Mouse (Mus musculus) heart, embryonic 15.5 days (tissue): Measurements from ENCODE around the gene Adamts17. TPM values are rescaled to one million over a fixed set of nuclear protein-coding genes. Genes with fewer than 3 reads are reported as not detected.

Source experiments
- ATAC-seq: fragments of 200-750 bp; cut with Nextera tagmentation; replicated peaks from 2 replicates; pipeline ENCODE4 v1.8.0; 2017; ENCODE audit warnings: low read depth, moderate TSS enrichment; ENCODE audit not compliant: insufficient number of reproducible peaks, insufficient read depth, low FRiP score
- H3K27ac ChIP-seq: fragments of 300-500 bp; sonication (generic); 2 replicates; pipeline ENCODE4 v1.5.1; 2015; ENCODE audit warnings: mild to moderate bottlenecking, inconsistent platforms
- H3K27me3 ChIP-seq: fragments of 300-500 bp; sonication (generic); 2 replicates; pipeline ENCODE4 v1.6.1; 2015; ENCODE audit warnings: inconsistent platforms
- H3K36me3 ChIP-seq: fragments of 300-500 bp; sonication (generic); 2 replicates; pipeline ENCODE4 v1.6.1; 2015; ENCODE audit warnings: mild to moderate bottlenecking, inconsistent platforms
- H3K4me1 ChIP-seq: fragments of 300-500 bp; sonication (generic); replicated peaks from 2 replicates; pipeline ENCODE4 v1.6.1; 2015; ENCODE audit warnings: inconsistent platforms
- H3K4me2 ChIP-seq: fragments of 300-500 bp; sonication (generic); 2 replicates; pipeline ENCODE4 v1.6.1; 2015; ENCODE audit warnings: inconsistent platforms, mild to moderate bottlenecking, moderate library complexity
- H3K4me3 ChIP-seq: fragments of 300-500 bp; sonication (generic); 2 replicates; pipeline ENCODE4 v1.5.1; 2015; ENCODE audit warnings: mild to moderate bottlenecking, inconsistent platforms
- H3K9ac ChIP-seq: fragments of 300-500 bp; sonication (generic); 2 replicates; pipeline ENCODE4 v1.6.1; 2015; ENCODE audit warnings: mild to moderate bottlenecking, inconsistent platforms
- H3K9me3 ChIP-seq: fragments of 300-500 bp; sonication (generic); replicated peaks from 2 replicates; pipeline ENCODE4 v1.6.1; 2016; ENCODE audit warnings: inconsistent platforms
- WGBS: fragments of 180-500 bp; shearing (Covaris S2); methylation state at CpG from one replicate; pipeline ENCODE4 v1.1.7; 2015; ENCODE audit warnings: mixed read lengths; 5-methylcytosine and 5-hydroxymethylcytosine counted together
- polyA plus RNA-seq: library from polyadenylated mRNA; unstranded; fragments of >200 nt; fragmentation: Nextera tagmentation; extraction: Ambion mirVana; gene quantifications from 2 replicates; pipeline ENCODE4 v1.2.1, GENCODE M21; 2015

The Adamts17 gene
- polyA plus RNA-seq, 1 experiment from 2014 or later: 5.1 TPM

DNA sequence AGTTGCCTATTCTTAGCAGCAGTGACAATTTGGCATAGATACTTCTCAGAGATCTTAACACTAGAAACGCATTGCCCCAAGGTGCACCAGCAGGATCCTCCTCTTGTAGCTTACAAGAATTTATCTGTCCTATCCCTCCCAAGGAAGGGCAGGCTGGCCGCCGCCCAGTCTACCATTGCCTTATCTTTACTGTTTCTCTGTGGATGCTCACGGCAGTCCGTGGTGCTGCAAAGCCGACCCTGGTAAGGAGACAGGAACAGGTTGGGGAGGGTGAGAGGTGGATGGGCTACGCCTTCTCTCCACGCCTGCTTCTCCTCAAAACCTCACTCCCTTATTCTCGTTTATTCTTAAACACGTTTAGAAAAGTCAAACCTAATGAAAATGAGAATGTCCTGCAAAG, 195.7 kb downstream of the Adamts17 start:
- H3K4me2 ChIP-seq: no peak overlapping the region
- no peak overlapping the region for H3K9ac ChIP-seq
- H3K4me3 ChIP-seq: no peak overlapping the region
- no peak overlapping the region for H3K27ac ChIP-seq
- no peaks in the 10 kb centered on the region for H3K27me3 ChIP-seq
- H3K36me3 ChIP-seq: no peaks in the 10 kb centered on the region
- 76% methylated on average over 10 of the region's 10 CpGs for WGBS
- H3K9me3 ChIP-seq: no peaks in the 10 kb centered on the region
- ATAC-seq: no peak
- H3K4me1 ChIP-seq: peaks cover 59% of the 10 kb centered on the region

DNA sequence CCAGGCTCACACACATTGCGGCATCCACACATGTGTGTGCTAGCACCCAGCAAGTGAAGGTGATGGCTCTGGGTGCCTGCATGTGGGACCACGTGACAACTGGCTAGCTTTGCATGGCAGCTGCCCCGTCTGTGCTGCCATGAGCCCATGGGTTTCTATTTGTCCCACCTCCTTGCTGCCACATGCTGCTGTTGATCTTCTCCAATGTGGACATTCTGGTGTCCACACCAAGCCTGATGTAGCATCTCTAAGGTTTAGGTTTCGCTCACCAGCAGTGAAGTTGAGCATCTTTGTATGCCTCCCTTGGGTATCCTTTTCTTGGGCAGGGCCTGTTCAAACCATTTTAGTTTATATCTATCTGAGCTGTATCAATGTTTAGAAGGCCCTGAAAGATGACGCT, 196.1 kb downstream of the Adamts17 start:
- Histone ChIP-seq H3K9ac (no peak overlapping the region), H3K36me3 (no peaks in the 10 kb centered on the region)
- 90% methylated on average over 5 of the region's 5 CpGs for WGBS

DNA sequence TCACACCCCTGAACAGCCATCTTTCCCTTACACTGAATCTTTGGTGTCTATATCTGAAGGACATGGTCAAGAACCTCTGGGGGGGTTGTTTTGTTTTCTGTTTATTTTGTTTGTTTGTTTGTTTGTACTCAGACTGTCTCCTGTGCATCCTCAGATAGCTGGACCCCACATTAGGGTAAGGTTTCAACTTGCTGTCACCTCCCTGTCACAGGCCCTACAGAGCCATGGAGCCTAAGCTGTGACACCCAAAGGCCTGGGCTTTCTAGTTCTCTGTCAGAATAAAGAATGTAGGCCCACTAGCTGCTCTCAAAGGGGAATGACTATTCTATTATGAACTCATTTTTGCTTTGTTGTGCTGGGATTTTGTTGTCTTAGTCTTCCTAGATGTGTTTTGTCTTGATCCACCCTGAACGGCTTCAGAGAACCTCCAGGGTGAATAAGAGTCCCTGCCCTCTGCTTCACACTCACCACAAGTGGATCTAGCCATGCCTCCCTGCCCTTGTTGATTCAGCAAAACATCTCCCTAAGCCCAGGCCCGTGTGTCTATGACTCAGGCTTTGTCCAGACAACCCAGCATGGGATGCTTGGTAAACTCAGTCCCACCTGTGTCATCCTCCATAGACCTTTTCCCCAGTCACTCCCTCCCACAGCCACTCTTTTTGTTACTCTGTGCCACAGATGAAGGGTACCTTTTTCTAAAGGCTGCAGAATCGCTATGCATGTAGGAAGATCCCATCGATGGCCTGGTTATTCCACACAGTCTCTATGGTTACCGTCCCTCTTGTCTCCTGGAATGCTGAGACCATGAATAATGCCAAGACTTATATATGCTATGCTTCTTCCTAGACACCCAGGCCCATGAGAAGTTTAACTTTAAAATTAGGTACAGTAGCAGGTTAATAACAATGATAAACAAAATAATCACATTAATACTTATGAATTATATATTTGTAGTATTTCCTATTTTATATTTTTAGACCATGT, 197.3 kb downstream of the Adamts17 start:
- Histone ChIP-seq H3K27ac (no peak overlapping the region), H3K27me3 (no peaks in the 10 kb centered on the region), H3K4me1 (peaks cover 53% of the 10 kb centered on the region), H3K4me3 (no peak overlapping the region), H3K36me3 (no peaks in the 10 kb centered on the region), H3K9ac (no peak overlapping the region), H3K9me3 (no peaks in the 10 kb centered on the region), H3K4me2 (no peak overlapping the region)
- no peak for ATAC-seq
- WGBS: 84% methylated on average over 5 of the region's 5 CpGs

More for the DNA sequence above, 196.1 kb downstream of the Adamts17 start:
- no peaks in the 10 kb centered on the region for H3K27me3 ChIP-seq
- ATAC-seq: no peak
- no peak overlapping the region for H3K4me3 ChIP-seq
- no peaks in the 10 kb centered on the region for H3K9me3 ChIP-seq
- H3K4me1 ChIP-seq: peaks cover 57% of the 10 kb centered on the region
- no peak overlapping the region for H3K4me2 ChIP-seq
- H3K27ac ChIP-seq: no peak overlapping the region

DNA sequence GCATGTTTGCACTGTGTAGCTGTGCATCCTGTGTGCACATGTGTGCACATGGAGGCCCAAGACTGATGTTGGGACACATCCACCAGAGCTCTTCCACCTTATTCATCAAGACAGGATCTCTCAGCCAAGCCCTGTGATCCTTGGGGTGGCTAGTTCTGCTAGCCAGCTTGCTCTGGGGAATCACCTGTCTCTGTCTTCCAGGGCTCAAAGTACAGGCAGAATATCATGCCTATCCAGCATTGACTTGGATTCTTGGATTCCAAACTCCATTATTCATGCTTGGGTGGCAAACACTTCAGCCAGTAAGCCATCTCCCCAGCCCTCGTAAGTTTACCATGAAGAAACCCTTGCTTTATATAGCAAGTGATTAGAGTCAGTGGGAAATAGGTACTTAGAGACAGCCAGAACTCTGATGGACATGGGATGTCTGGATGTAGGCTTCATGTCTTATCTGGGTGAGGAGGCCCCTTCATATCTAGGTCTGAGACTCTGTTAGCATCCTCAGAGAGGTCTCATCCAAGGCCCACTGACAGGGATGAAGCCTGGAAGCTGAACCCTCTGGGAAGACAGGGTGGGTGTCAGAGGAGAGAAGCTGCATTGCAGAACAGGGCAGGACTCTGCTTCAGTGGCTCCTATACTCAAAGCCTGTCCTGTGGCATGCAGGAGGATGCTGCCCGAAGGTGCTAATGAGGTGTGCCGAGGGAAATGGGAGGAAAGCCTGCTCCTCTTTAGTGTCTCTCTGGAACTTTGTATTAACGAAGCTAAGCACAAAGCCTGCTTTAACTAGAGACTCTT, 198.4 kb downstream of the Adamts17 start:
- Histone ChIP-seq H3K4me2 (no peak overlapping the region), H3K27ac (no peak overlapping the region), H3K9ac (no peak overlapping the region), H3K27me3 (no peaks in the 10 kb centered on the region), H3K4me1 (peaks cover 44% of the 10 kb centered on the region), H3K9me3 (no peaks in the 10 kb centered on the region), H3K36me3 (no peaks in the 10 kb centered on the region), H3K4me3 (no peak overlapping the region)
- ATAC-seq: no peak
- 83% methylated on average over 4 of the region's 4 CpGs for WGBS

DNA sequence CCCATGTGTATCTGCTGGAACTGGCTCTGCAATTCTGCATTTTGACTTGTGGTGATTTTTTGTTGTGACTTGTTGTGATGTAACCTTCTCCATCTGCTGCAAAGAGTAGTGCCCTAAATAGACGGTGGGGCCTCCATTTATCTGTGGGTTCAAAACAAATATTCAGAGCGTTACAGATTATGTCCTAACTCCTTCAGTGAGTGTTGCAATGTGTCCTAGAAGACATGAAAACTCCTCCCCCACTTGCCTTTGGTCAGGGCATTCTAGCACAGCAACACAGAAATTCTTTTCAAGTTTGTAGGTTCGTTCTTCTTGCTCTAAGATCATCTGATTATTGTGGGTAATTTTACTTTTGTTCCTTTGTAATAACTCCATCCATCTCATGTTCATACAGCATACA, 199.6 kb downstream of the Adamts17 start:
- Histone ChIP-seq H3K9ac (no peak overlapping the region), H3K4me2 (no peak overlapping the region), H3K9me3 (no peaks in the 10 kb centered on the region), H3K27me3 (no peaks in the 10 kb centered on the region), H3K4me1 (peaks cover 38% of the 10 kb centered on the region), H3K27ac (no peak overlapping the region; the same call in 1 of the 2 replicates), H3K4me3 (no peak overlapping the region), H3K36me3 (no peaks in the 10 kb centered on the region)
- WGBS: 36% methylated on average over 3 of the region's 3 CpGs
- ATAC-seq: no peak

DNA sequence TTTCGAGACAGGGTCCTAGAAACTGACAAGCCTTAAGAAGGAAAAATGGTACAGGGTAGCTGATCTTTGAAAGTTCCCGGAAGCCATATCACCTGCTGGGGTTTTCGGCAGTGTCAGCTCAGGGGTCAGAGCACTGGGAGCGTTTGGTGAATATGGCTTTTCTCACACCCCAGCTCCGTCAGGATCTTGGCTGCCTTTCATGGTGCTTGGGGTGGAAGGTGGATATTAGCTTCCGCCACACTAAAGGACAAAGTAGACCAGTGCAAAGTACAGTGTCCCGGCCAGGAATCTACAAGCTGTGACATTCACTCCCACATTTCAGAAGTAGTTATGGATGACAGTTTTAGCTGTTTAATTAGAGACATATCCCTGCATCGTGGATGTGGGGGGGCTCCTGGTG, 200.3 kb downstream of the Adamts17 start:
- peak overlapping the region; percentile 45 for H3K27ac ChIP-seq
- H3K4me2 ChIP-seq: peak overlapping the region; percentile 18; the same call in 1 of the 2 replicates

DNA sequence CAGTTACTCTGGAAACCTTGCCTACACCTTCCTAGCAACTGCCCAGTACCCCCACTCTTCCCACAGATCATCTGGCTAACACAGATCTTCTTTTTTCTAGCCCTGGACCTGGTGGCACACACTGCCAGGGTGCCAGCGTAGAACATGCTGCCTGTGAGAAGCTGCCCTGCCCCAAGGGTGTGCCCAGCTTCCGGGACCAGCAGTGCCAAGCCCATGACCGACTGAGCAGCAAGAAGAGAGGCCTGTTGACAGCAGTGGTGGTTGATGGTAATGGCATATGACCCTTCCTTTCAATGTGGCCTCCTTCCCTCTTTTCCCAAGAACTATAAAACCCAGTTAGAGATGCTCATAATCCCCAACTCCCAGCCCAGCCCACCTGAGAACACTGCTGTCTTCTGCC, 202.2 kb downstream of the Adamts17 start:
- 0 out of 2 replicates have a peak overlapping the region, but pooled peaks have one; percentile 15 for H3K27ac ChIP-seq
- no peaks in the 10 kb centered on the region for H3K9me3 ChIP-seq
- no peaks in the 10 kb centered on the region for H3K36me3 ChIP-seq
- no peak for ATAC-seq
- 92% methylated on average over 3 of the region's 3 CpGs for WGBS
- peaks cover 48% of the 10 kb centered on the region for H3K4me1 ChIP-seq
- H3K9ac ChIP-seq: no peak overlapping the region
- H3K27me3 ChIP-seq: no peaks in the 10 kb centered on the region
- H3K4me2 ChIP-seq: peak overlapping the region; percentile 54
- H3K4me3 ChIP-seq: peak overlapping the region; percentile 17

More for the DNA sequence above, 200.3 kb downstream of the Adamts17 start:
- Histone ChIP-seq H3K9ac (peak overlapping the region; percentile 14; the same call in 1 of the 2 replicates), H3K4me1 (peaks cover 43% of the 10 kb centered on the region), H3K4me3 (no peak overlapping the region), H3K27me3 (no peaks in the 10 kb centered on the region), H3K9me3 (no peaks in the 10 kb centered on the region), H3K36me3 (no peaks in the 10 kb centered on the region)
- WGBS: 38% methylated on average over 8 of the region's 8 CpGs
- ATAC-seq: no peak

DNA sequence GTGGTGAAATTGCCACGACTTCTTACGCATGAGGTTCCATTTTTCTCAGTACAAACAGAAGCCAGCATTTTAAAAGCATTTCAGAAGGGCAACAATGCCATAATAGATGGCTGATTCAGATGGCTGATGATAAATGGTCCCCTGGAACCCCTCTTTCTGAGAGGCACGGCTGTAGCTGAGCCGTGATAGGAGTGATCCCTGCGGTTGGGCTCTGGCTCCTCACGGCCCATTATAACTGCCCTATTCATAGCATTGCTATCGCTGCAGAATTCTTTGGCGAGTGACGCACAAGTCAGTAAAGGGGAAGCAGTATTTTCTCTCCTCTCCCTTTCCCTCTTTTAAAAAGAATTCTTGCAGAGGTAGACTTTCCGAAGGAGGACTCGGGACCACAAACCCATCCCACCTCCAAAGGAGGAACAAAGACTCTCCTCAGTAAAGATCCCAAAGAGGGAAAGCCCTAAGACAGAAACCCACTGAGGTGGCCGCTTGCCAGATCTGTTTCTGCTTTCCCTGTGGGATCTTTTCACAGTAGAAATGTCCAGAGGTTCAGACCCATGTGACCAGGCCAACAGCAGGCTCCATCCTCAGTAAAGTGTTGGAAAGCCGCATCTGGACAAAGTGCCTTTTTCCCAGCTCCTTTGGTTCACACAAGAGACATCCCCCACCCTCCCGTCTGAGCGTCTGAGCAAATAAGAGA, 204.7 kb downstream of the Adamts17 start:
- Histone ChIP-seq H3K27ac (peak overlapping the region; percentile 97), H3K9me3 (no peaks in the 10 kb centered on the region), H3K4me2 (peak overlapping the region; percentile 54), H3K36me3 (no peaks in the 10 kb centered on the region), H3K9ac (0 out of 2 replicates have a peak overlapping the region, but pooled peaks have one; percentile 46), H3K4me1 (peaks cover 35% of the 10 kb centered on the region), H3K4me3 (peak overlapping the region; percentile 37), H3K27me3 (no peaks in the 10 kb centered on the region)
- peak; percentile 85 for ATAC-seq
- WGBS: 41% methylated on average over 15 of the region's 15 CpGs

DNA sequence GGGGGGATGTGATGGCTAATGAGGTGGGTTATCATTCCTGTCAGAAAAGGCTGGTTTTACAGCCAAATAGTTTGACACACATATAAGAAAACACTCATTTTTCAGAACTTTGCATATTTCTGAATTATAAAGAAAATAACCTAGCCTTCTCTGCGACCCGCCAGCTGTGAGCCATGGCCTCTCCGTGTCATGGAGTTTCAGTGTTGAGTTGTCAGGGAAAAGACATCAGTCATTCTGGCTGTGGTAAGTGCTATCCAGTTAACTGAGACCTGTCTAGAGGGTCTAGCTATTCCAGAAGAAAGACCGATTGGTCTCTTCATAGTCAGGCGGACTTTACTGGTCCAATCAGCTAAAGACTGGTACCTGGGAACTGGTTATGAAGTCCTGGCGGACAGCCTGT, 205.7 kb downstream of the Adamts17 start:
- no peak overlapping the region for H3K4me2 ChIP-seq
- H3K27me3 ChIP-seq: no peaks in the 10 kb centered on the region
- H3K4me3 ChIP-seq: no peak overlapping the region
- H3K9me3 ChIP-seq: no peaks in the 10 kb centered on the region
- H3K36me3 ChIP-seq: no peaks in the 10 kb centered on the region
- no peak overlapping the region for H3K9ac ChIP-seq
- peaks cover 30% of the 10 kb centered on the region for H3K4me1 ChIP-seq
- H3K27ac ChIP-seq: peak overlapping the region; percentile 97
- ATAC-seq: no peak
- 91% methylated on average over 6 of the region's 6 CpGs for WGBS

DNA sequence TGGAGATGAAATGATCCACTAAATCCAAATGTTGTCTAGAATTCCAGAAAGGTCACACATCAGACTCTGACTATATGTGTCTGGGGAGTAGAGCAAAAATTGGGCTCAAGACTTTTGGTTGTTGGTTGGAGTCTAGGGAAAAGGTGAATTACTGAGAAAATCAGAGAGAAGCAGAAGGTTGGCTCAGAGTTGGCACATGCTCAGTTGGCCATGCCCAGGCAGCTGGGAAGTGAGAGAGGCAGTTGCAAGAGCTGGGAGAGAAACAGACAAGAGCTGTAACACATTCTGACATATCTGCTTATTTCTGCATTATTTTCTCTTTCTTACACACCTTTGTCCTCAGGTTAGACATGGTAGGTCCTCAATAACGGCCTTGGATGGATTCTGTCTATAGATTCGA, 209.7 kb downstream of the Adamts17 start:
- Histone ChIP-seq H3K27ac (no peak overlapping the region), H3K4me2 (no peak overlapping the region), H3K27me3 (no peaks in the 10 kb centered on the region), H3K4me1 (peaks cover 34% of the 10 kb centered on the region), H3K9ac (no peak overlapping the region), H3K4me3 (no peak overlapping the region), H3K9me3 (no peaks in the 10 kb centered on the region), H3K36me3 (no peaks in the 10 kb centered on the region)
- WGBS: 92% methylated on average over 2 of the region's 2 CpGs
- no peak for ATAC-seq

DNA sequence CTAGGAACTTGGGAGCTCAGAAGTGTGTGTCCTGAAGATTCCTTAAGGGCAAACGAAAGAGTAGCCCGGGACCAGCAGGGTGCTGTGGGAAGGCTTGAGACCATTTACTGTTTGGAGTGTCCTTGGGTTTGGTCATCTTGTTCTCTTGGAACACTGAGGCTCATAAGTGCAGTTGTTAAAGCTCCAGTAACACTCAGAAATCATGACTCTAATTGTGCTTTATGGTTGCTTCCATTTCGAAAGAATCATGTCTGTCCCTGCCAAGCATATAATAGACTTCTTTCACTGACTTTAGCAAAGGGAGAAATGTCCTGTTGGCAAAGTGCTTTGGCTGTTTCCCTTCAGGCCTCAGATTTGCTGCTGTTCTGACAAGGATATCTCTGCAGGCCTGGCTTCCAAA, 210.9 kb downstream of the Adamts17 start:
- H3K9ac ChIP-seq: no peak overlapping the region
- no peak for ATAC-seq
- H3K36me3 ChIP-seq: no peaks in the 10 kb centered on the region
- no peak overlapping the region for H3K4me2 ChIP-seq
- H3K27me3 ChIP-seq: no peaks in the 10 kb centered on the region
- 86% methylated on average over 3 of the region's 3 CpGs for WGBS
- H3K27ac ChIP-seq: peak overlapping the region; percentile 55
- peaks cover 31% of the 10 kb centered on the region for H3K4me1 ChIP-seq
- H3K9me3 ChIP-seq: no peaks in the 10 kb centered on the region
- no peak overlapping the region for H3K4me3 ChIP-seq
